Mouse (Mus musculus) heart, postnatal 36 days (tissue): ENCODE data around the gene 6820408C15Rik. TPM values are rescaled to one million over a fixed set of nuclear protein-coding genes. Genes with fewer than 3 reads are reported as not detected.

Experiments
- DNase-seq, 2 experiments: peaks; one replicate each; pipeline ENCODE4 v3.0.0; 2021 to 2022
- intact Hi-C: fragments of 180-260 bp; cut with DNase I; formaldehyde crosslinking; loops from one replicate; pipeline ENCODE4 v1.15.1; 2025
- total RNA-seq, 2 experiments: library from RNA; stranded (reverse); gene quantifications; 2 replicates each; pipeline ENCODE4 v1.2.3; 2021

Gene 6820408C15Rik
- total RNA-seq, 2 experiments from 2014 or later: 2.0 to 2.1 TPM

DNA sequence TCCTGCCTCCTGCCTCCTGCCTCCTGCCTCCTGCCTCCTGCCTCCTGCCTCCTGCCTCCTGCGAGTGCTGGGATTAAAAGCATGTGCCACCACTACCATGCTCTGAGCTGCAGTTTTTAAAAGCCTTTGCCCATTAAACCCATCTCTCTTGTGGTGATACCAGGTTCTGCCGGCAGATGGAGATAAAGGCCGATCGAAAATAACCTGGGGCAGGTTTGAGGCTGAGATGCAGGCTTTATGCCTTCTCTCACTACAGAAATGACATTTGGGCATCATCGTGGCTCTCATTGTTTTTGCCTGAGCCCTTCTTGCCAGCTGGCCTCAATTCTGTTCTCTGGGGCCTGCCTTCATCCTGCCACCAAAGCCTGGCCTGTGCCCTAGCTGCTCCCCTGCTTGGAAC lies 34.9 kb downstream of the 6820408C15Rik start:
- intact Hi-C loops: loop anchor here (5.0 kb wide), 1 partner anchor 137 kb away; no protein-coding TSS in a partner anchor
- DNase-seq: peak; percentile 34 to 56

DNA sequence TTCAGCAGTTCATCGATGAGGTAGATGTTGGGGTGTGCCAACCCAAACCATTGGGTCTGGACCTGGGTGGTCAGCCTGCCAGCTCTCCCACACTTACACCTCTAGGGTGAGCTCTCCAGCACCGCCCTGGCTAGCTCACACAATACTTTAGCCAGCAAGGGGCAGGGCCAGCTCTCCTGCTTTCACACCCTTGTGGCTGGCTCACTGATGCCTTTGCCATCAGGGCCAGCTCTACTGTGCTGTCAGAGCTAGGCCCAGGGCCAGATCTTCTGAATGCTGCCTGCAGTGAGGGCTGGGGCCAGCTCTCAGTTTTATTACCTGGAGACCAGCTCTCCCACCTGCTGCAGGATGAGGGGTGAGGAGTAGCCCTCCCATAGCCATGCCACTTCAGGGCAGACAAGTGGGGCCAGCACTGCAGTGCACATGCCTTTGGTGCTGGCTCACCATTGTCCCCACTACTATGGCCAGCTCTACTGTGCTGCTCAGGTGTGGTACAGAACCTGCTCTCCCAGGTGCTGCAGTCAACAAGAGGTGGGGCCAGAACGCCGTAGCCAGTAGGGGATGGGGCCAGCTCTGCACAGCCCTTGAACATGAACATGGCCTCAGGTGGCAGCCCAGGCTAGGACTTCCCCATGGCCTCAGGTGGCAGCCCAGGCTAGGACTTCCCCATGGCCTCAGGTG lies 36.9 kb downstream of the 6820408C15Rik start:
- intact Hi-C loops: loop anchor here (5.0 kb wide), 1 partner anchor 135 kb away; no protein-coding TSS in a partner anchor

DNA sequence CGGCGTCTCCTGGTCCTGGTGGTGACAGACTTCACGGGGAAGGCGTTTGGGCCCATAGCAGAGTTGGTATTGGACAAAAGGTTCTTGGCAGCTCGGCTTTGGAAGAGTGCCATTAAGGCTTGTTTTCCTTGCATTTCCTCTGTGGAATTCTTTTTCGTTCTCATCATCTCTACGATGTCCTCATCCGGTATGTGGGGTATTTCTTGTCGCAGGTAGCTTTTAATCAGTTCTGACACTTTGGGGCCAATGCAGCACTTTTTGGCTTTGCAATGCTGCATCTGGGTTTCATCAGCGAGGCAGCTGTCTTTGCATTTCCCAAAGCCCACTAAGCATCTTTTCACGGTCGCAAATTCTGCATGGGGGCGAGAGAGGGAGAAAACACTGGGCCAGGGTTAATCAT lies 43.9 kb downstream of the 6820408C15Rik start:
- intact Hi-C loops: no loop called here
- DNase-seq: no peak

More for the DNA sequence above, 36.9 kb downstream of the 6820408C15Rik start:
- DNase-seq: peak; percentile 31

DNA sequence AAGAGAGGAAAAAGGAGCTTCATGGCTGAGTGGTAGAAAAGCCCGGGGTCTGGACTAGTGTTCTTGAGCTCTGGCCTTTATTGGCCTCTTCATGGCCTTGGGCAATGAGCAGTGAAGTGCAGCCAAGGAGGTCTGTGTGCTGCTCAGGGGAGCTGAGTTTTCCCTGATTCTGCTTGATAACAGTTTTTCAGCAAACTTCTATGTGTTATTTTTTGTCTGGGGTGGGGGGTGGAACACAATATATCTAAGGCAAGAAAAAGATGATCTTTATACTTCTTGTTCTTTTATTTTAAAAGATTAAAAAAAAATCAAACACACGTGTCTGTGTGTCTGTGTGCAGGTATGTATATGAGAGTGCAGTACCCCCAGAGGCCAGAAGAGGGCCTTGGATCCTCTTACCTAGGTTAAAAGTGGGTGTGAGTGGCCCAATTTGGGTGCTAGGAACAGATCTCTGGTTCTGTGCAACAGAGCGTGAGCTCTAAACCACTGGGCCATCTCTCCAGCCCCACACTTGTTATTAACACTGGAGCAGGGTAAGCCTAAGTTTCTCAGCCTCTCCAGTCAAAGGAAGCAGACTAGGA lies 49.3 kb downstream of the 6820408C15Rik start, which contains the start of gene Defb23:
Defb23 (minus strand) TSS at position 51 of the 581 bp plus-strand sequence.
- no peak for DNase-seq
- intact Hi-C loops: no loop called here

DNA sequence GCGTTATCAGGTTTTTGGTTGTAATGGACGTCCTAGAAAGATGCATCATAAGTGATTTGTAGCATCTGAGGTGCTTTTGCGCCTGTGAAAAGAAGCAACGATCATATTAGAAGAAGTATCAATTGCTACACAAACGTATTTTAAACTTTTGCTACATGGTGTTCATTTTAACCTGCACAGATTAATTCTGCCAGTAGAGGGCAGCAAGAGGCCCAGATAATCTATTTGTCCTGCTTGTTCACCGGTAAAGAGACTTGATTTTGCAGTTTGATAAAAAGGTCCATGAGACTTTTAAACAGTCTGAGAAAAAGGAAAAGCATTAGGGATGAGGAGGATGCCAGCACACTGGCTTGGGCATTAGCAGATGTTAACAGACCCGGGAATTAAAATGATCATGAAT lies 55.6 kb downstream of the 6820408C15Rik start:
- DNase-seq: peak; percentile 15 to 30
- intact Hi-C loops: loop anchor here (5.0 kb wide), 1 partner anchor 71 kb away; the partner anchor contains the start of gene Defb29

DNA sequence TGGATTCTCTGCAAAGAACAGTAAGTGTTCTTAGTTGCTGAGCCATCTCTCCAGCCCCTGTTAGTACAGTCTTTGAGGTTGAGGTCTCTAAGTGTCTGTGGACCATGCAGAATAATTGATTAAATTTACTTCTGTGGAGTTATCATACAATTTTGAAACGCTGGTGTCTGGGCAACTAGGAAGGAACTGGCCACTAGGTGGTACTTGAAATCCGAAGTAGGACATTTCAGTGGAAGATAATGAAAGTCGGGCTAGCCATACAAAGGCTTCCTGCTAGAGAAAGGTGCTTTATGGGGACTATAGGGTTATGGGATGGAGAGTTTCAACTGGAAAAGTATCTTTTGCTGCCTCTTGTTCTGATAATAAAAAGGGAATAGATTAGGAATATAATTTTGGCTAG lies 57.0 kb downstream of the 6820408C15Rik start:
- intact Hi-C loops: loop anchor here (5.0 kb wide), 1 partner anchor 70 kb away; the partner anchor contains the start of gene Defb29
- no peak for DNase-seq

DNA sequence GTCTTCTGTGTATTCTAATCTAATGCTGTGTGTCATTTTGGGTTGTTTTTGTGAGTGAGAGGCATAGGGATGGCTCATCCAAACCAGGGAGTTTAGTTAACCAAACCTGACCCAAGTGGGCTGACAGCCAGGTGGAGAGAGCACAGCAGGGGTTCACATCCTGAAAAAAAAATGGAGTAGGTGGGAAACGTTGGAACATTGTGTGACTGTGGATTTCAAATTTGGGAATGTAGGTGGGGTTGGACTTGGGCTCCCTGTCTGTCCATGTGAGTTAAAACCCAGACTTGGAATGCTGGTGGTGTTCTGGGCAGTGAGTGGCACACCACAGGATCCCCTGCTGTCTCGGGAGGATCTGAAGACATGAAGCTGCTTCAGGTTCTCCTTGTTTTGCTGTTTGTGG lies 61.4 kb downstream of the 6820408C15Rik start, which contains the start of gene Defb20:
Defb20 (plus strand) TSS at position 301 of the 400 bp plus-strand sequence.
- intact Hi-C loops: no loop called here

DNA sequence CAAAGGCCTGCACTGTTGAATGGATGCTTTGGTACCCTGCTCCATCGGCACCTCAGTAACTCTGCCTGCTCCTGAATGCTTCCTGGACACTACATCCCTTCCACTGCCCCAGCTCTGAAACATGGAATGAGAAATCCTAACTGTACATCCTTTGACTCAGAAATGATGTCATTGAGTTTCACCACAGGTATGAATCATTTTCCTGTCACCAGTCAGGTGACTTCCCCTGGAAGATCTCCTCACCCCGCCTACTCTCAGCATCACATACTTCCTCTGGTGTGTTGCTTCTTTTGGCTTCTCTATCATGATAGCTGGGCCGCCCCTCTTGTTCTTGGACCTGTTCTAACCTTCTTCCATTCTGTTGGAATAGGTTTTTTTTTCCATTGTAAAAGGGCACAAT lies 65.5 kb downstream of the 6820408C15Rik start:
- no peak for DNase-seq
- intact Hi-C loops: no loop called here

More for the DNA sequence above, 61.4 kb downstream of the 6820408C15Rik start, which contains the start of gene Defb20:
- no peak for DNase-seq

DNA sequence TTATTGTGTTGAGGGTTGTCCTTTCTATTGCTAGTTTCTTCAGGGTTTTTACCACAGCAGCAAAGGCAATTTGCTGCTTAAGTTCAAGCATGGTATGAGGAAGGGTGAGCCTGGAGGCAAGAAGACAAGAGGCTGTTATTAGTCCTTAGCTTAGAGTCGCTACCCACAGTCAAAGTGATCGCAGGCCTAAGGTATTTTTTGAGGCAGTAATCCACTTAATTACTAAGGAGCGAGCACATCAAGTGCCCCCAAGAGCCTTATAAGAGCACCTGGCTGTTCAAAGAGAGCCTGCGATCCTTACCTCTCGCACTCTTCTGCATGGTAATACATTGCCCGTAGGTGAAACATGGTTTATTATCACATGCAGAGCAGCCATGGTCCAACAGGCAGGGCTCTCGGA lies 66.3 kb downstream of the 6820408C15Rik start:
- DNase-seq: no peak
- intact Hi-C loops: no loop called here

DNA sequence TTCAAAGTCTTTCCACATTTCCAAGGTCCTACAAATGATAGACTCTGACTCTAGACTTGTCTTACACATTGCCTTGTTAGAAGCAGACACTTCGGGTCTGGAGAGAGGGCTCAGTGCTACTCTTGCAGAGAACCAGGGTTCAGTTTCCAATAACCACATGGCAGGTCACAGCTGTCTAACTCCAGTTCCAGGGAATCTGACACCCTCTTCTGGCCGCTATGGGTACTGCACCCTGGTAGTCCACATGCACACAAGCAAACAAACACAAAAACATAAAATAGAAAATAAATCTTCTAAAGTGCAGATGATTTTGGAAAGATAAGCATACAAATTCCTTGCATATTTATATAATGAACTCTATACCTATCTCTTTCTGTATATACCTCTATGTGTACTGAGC lies 71.6 kb downstream of the 6820408C15Rik start:
- no peak for DNase-seq
- intact Hi-C loops: no loop called here

DNA sequence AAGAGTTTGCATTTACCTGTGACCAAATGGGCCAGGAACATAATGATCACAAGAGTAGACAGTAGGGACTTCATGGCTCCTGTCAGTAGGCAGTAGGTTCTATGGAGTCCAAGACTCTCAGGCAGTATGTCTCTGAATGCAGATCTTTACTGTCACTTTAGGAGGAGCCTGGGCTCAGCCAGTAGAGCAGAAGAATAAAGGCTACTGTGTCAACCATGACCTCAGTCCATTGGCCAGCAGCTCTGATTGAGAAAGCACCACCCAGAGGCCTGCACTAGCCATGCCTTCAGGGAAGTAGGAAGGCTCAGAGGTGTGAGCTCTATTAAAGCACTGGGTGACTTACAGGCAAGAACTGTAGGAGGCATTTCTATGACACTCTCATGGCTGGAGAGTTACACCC lies 74.7 kb downstream of the 6820408C15Rik start, which contains the start of gene Defb22:
Defb22 (minus strand) TSS at position 101 of the 400 bp plus-strand sequence.
- DNase-seq: no peak
- intact Hi-C loops: no loop called here

DNA sequence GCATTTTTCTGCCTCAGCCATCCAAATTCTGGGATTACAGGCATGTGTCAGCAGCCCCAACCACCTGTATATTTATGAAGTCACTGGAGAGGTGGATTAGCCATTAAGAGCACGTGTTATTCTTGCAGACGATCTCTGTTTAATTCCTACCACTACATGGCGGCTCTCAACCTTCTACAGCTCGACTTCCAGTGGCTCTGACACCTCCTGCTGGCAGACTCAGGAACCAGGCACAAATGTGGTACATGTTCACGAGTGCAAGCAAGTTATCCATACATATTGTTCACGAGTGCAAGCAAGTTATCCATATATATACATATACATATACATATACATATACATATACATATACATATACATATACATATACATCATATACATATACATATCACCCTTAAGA lies 77.8 kb downstream of the 6820408C15Rik start:
- DNase-seq: no peak
- intact Hi-C loops: no loop called here

Other genes with a start within 250 kb of the 6820408C15Rik start
- 100 to 1,000 TPM in 1 of 2 experiments, 10 to 100 TPM in 1; 92.1 to 101 TPM for gene Csnk2a1, start 188.7 kb upstream of the 6820408C15Rik start, total RNA-seq
- gene Tbc1d20, start 121.8 kb upstream of the 6820408C15Rik start, total RNA-seq: 10 to 100 TPM; 43.1 to 48.7 TPM
- gene Rbck1, start 82.9 kb upstream of the 6820408C15Rik start, total RNA-seq: 10 to 100 TPM; 44.2 to 51.4 TPM
- gene Trib3, start 71.6 kb upstream of the 6820408C15Rik start, total RNA-seq: 1 to 10 TPM; 3.6 to 3.8 TPM
- gene Nrsn2, start 38.9 kb upstream of the 6820408C15Rik start, total RNA-seq: not detected
- gene Sox12, start 17.5 kb upstream of the 6820408C15Rik start, total RNA-seq: 10 to 100 TPM in 1 of 2 experiments, 1 to 10 TPM in 1; 8.2 to 13.8 TPM
- gene Zcchc3, start 560 bp upstream of the 6820408C15Rik start, total RNA-seq: 10 to 100 TPM in 1 of 2 experiments, 1 to 10 TPM in 1; 8.0 to 10.0 TPM
- gene Defb23, start 49.0 kb downstream of the 6820408C15Rik start, total RNA-seq: not detected
- gene Defb20, start 61.5 kb downstream of the 6820408C15Rik start, total RNA-seq: not detected
- gene Defb22, start 74.6 kb downstream of the 6820408C15Rik start, total RNA-seq: not detected
- gene Defb26, start 96.1 kb downstream of the 6820408C15Rik start, total RNA-seq: not detected
- not detected for gene Defb28, start 102.7 kb downstream of the 6820408C15Rik start, total RNA-seq
- not detected for gene Defb29, start 124.5 kb downstream of the 6820408C15Rik start, total RNA-seq
- gene Gm17416, start 153.8 kb downstream of the 6820408C15Rik start, total RNA-seq: not detected
- gene Defb21, start 157.2 kb downstream of the 6820408C15Rik start, total RNA-seq: not detected
- not detected for gene Defb19, start 164.7 kb downstream of the 6820408C15Rik start, total RNA-seq
- not detected for gene Defb45, start 183.8 kb downstream of the 6820408C15Rik start, total RNA-seq
- gene Defb36, start 188.7 kb downstream of the 6820408C15Rik start, total RNA-seq: not detected
- gene Defb25, start 207.5 kb downstream of the 6820408C15Rik start, total RNA-seq: not detected
- gene Rem1, start 211.4 kb downstream of the 6820408C15Rik start, total RNA-seq: 1 to 10 TPM; 6.5 to 7.8 TPM